Mouse (Mus musculus) ovary, postnatal 14 days (tissue): ENCODE measurements at regions not wholly inside any gene's neighbourhood (a gene's known extent, or its start where the extent isn't known, plus 50 kb on each side); places are given as distances from the start of the nearest gene placed in this dataset.

Experiments
- DNase-seq: peaks from one replicate; pipeline ENCODE4 v3.0.0; 2022; ENCODE audit warnings: low spot score

DNA sequence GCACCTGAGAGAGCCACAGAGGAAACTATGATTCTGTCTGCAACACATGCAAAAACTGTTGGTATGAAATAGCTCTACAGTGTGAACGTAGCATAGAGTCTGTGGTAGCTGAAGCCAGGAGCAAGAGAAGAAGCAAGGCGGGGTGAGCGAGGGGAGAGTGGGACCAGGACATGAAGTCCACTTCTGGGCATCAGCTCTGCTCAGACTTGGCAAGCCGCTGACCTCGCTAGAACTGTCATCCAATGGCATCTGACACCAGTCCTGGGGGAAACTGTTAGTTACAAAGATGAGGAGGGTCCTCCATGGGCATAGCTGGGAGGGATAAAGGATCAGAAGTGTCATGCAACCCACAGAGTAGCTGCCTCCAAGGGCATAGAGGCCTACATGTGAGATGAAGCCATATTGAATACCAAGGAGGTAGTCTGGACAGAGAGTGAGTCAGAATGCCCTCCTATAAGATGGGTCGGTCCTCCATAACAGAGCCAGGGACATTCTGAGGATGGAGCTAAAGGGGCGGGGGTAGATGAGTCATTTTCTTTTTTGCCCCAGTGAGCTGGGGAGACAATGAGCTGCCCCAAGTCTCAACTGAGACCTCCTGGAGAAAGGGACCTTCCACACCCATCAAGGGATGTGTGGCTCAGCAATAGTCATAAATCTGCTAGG is 102.0 kb downstream of the 1810010D01Rik start:
- DNase-seq = no peak

DNA sequence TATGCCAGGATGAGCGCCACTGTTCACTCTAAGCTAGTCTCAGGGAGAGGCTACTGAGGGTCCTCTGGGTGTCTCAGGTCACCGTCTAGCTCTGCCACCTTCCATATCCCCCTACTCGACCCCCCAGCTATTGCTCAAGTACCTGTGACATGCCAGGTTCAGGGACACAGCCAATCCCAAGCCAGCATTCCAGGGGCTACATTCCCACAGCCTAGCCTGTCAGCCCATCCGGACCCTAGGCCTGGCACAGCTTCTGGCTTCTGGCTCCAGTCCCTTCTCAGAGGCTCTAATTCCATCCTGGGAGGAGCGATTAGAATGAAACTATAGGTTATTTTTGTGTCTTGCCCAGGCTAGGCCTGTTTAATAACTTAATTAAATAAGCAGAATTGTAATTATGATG is 105.2 kb downstream of the 1810010D01Rik start:
- DNase-seq = no peak

DNA sequence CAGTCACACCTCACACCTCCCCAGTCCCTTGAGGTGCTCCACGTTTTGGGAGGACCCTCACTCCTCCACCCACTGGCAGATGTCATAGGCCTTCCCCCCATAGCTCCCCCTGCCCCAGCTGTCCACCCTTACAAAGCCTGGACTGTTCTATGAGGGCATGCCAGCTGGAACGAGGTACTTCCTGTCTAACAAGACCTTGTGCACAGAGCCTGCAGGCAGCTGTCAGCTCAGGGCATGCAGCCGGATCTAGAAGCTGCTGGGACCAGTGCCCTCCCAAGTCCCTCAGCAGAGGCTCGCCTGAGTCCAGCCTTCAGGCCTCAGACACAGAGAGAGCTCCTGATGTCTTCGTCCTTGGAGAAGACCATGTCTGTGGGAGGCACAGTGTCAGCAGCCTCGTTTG is 105.7 kb downstream of the 1810010D01Rik start:
- no peak for DNase-seq

DNA sequence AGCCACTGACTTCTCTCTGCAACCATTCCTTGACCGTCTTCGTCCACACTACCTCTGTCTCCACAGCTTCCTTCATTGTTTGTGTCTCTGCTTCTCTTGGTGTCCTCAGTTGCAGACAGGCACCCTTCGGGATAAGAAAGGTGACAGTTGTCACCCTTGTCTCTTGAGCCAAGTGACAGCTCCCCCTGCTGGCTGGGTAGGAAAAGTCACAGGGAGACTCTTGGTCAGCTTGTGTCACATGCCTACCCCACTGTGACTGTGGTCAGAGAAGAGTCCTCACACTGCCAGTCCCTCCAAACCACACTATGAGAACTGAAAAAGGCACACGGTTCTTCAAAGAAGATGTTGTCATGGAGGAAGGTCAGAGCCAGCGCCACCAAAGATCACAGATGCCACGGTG is 109.6 kb downstream of the 1810010D01Rik start:
- no peak for DNase-seq

DNA sequence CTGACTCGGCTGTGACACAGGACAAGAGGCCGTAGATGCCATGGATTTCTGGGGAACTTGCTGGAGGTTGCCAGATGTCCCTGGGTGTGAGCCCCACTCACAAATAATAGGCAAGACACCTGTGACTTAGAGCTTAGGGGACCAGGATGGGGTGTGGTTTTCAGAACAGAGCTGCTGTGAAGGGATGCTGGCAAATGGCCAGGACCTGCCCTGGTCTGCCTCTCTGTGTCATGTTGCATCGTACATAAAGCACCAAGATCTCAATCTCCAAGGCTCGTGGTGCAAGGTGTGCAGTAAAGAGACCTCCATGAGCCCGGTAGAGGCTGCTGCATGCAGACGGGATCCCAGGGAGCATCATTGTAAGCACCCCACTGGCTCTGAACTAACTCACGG is 113.8 kb downstream of the 1810010D01Rik start:
- no peak for DNase-seq

DNA sequence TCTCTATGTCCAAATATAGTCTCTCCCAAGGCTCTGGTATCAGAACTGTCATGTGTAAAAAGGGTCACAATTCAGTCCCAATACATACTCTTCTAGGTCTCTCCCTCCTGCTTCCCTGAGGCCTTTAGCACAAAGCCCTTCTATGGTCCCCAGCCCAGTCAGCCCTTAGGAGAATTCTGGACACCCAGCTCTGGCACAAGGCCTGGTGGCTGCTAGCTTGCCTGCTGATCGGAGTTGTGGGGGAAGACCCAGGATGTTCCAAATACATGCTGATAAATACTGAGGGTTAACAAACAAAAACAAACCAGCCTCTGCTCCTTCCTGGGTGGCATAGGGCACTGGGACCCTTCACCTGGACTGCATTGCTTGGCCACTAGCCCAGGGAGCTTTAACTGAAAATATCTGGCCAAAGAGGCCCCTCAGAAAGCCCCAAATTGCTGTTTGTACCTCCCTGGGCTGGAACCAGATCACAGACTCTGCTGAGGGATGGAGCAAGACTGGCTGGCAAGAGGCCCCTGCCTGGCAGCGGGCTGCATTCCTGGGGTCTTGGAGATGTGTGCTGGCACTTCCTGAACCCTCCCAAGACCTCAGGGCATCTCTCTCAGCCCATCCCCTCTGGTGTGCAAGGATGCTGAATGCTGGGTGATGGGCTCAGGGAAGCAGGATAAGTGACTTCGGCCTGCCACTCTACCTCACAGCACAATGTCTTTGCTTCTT is 114.3 kb downstream of the 1810010D01Rik start:
- no peak for DNase-seq

DNA sequence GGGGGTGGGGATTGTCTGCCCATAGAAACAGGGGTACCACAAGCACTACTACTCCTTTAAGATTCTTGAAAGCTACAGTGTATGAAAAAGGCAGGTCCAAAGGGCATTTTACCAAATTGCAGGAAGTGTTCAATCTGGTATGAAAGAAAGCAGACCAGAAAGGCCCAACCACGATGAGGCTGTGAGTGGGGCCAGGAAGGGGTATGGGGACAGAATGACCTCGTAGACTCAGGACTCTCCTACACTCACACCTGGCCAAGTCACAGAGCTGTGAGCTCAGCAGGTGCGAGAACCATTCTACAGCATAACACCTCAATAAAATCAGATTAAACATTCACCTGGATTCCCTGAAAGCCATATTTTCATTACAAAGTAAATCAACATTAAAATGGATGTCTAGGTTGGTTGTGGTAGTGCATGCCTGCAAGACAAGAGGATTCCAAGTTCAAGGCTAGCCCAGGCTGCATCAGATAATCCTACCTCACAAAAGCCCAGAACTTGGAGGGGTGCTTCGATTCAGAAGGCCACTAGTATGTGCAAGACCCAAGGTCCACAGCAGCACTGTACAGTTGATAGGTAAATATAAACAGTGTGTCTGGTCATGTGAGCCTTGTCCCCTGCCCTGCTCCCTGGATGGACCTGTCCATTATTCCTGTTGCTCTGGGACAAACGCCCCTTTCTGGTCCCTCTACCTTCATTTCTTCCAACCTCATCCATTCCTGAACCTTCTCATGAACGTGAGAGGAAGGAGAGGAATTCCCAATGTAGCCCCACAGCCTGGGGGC is 115.3 kb downstream of the 1810010D01Rik start:
- DNase-seq = no peak

DNA sequence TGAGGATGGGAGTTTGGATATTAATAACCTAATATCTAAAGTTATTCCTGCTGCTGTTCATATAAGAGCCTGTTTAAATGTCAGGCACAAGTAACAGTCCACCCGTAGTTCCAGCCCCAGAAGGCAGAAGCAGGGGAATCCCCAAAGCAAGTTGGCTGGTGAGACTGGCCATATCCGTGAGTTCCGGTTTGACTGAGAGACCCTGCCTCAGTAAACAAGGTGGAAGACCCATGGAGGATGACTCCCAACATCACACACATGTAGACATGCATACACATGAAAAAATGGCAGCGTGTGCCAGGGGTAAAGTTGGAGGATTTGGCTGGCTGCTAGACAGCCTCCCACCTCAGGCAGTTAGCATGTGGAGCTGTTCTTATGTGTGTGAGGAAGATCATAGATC is 117.1 kb downstream of the 1810010D01Rik start:
- DNase-seq = no peak

DNA sequence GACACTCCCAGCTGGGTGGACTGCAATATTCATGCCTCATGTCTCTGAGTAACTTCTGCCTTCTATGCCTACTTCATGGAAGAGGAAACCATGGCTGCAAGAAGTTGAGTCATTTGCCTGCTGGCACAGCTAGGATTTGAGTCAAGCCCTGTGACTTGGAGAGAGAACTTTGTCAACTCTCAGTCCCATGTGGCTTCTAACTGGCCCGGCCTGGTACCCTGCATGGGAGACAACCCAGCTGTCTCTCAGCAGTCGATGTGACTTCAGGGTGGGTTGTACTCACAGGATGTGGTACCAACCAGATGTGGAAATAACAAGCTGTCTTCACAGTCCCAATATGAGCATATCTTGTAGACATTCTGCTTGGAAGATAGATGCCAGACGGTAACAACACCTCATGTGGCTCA is 118.6 kb downstream of the 1810010D01Rik start:
- no peak for DNase-seq

DNA sequence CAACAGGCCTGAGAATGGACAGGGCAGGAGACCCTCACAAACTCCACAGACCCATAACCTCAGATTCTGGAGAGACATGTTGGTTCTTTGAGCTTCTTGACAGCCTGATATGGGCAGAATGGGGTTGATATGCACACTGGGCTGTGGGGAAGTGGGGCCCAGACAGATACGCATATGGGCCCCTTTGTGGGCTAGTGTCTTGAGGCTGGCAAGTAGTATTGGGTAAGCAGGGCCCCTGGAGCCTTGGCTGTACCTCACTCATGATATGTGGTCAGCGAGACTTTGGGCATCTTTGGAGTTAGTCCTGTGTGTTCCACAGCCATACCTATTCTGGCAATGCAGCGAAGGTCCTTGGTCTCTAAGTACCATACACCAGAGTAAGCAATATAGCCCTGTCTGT is 119.3 kb downstream of the 1810010D01Rik start:
- DNase-seq = no peak

DNA sequence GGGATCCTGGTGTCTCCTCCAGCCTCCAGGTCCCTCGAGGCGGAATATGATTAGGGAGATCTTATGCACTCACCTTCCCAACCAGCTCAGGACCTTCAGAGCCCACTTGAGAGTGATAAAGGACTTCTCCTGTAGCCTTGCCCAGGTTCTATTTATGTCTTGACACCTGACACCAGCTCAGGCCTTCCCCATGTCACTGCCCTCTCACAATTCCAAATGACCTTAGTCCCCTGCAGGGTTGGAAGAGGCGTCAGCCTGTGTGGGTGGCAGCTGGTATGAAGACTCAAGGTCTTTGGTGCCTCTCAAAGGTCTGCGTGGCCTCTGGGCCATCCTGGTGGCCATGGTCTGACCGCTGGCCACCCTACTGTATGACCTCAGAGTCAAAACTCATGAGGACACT is 120.1 kb downstream of the 1810010D01Rik start:
- DNase-seq = no peak

DNA sequence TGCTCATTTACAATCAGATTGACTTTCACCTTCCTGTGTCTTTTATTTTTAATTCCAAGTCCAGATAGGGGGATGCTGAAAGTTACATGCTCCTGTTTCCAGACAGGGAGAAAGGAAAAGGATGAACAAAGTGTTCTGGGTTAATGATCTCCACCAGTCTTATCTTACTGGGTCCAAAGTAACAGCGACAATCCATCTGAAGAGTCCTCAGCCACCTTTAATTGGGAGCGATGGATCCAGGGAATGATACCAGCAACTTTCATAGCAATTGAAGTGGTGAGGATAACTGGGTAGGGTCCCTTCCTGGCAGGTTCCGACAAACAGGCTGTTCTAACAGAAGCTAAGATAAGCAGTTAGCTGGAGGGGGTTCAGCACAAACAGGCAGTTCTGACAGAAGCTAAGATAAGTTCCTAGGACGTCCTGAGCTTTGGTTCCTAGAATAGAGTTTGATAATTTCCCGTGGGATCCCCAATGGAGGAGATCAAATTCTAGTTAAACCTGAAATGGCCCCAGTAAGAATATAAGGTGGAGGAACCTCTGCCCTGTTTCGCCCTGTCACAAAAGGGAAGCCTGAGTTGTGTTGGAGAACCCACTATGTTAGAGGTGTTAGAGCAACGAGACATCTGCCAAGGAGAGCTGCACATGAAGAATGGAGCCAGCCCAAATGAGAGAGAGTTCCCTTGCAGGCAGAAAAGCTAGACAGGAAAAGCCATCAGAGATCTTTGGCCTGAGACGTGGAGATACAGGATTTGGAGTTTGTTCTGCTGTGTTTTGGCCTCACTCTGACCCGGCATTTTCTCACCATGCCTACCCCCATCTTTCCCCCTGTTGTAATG is 124.8 kb downstream of the 1810010D01Rik start:
- DNase-seq = no peak

DNA sequence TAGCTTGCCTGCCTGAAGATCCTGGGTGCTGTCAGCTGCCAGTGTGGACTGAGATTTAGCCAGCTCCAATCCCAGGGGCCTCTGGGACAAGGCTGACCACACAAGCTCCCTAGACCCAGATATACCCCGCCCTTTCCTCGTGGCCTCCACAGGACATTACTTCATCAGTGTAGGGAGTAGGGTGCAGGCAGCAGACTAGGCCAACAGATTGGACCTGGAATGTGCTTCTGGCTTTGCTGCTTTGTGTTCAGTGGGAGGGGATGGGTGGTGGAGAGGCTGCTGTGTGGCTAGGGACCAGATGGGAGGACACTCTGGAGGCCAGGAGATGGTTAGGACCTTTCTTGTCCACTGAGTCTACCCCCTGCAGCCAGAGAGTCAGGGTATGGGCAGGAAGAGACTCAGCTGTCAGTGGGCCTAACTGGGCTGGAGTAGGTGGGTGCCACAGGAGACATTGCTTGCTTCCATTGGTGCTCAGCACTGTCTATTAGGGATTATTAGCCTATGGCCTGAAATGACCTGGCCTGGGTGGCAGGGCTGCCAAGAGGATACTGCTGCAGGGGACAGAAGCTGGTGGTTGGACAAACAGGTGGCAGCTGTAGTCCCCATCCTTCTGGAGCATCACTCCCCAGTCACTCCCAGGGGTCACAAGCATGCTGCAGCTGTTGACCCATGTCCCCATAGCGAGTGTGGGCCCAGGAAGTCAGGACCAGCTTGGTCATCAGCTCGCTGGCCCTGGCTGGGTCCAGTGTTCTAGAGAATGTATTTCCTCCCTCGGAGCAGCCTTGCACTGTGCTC is 132.5 kb upstream of the Ccnd1 start:
- no peak for DNase-seq

DNA sequence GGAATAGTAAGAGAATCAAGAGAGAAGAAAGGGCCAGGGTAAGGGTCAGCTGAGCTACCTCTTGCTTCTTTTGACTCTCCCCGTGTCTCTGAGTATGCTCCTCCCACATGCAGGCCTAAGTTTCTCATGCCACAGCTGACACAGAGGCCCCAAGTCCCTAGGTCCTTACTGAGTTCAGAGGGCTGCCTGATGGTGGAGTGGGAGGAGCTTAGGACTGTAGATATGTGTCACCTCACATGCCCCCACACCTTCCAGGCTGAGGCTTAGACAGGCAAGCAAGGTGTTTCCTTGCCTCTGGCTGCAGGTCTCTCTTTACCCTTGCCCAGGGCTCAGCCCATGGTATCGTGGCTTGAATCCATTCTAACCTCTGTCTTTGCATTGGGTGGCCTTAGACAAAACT is 131.8 kb upstream of the Ccnd1 start:
- no peak for DNase-seq

DNA sequence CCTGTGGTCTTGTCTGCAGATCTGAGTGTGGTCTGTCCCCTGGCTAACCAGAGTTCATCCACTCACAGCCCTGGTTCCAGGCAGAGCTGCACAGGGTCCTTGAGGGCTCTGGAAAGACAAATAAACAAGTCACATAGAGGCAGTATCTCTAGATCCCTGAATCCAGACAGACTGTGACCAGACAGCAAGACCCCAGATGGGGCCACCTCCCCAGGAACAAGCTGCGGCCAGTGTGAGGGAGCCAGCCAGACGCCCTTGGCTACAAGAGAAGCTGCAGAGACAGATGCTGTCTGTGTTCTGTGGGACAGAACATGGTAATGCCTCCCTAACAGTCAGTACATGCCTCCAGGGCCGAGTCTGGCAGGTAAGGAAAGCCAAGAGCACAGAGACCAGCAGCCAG is 127.6 kb upstream of the Ccnd1 start:
- no peak for DNase-seq

DNA sequence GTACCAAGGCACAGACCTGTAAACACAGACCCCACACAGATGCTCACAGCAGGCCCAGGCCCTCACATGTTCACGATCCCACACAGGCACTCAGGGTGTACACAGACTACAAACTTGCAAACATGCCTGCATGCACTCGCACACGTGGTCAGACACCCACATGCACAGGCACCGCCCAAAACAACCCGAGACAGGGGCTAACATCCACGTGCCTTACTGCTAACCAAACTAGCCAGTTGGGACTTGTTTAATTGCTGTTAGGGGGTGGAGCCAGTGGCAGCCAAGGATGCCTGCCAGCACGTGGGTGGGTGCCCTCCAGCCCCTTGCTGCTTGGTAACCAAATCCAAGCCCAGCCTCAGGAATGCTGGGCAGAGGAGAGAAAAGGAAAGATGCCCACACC is 116.6 kb upstream of the Ccnd1 start:
- DNase-seq = no peak

DNA sequence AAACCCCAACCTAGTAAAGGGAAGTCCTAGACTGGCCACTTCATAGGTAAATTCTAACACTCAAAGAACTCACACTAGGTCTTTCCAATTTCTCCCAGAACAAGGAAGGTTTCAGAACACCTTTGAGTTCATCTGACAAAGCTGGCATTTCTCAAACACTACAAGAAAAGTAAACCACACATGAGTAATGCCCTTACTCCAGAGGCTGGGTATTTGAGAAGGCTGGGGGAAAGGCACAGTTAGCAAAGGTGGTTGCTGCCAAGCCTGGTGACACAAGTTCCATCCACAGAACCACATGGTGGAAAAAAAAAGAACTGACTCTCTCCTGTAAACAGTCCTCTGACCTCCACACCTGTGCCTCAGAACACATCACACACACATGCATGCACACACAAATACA is 111.9 kb upstream of the Ccnd1 start:
- no peak for DNase-seq

DNA sequence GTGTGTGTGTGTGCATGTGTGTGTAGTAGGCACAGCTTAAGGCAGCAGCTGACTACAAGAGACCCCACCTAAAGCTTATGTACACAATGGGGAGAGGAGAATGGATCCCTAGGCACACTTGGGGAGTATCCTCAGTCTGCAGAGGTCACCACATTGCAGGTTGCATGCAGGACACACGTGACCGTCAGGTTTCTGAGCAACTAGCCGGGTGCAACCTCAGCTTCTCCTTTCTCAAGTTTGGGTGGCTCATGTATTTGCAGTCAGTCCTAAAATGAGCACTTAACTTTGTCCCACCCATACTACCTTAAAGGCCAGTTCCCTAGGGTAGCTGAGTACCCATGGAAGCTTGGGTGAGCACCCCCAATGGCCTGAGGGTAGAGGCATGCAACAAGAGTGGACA is 111.0 kb upstream of the Ccnd1 start:
- DNase-seq = no peak

DNA sequence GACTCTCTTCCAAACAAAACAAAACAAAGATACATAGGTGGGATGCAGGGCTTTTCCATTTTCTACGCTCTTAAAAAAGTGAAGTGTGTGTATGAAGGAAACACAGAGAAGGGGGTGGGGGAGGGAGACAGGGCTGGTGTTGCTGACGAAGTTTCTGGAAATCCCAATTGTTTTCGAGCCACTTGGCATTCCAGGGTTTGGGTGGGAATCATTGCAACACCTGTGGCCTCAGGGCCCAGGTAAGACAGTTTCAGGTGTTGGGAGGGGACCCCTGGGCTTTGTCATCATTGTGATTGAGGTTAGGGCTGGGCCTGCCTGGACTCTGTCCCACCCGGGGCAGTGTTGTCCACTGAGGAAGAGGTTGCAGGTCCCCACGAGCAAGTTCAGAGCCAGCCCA is 108.8 kb upstream of the Ccnd1 start:
- DNase-seq = no peak

DNA sequence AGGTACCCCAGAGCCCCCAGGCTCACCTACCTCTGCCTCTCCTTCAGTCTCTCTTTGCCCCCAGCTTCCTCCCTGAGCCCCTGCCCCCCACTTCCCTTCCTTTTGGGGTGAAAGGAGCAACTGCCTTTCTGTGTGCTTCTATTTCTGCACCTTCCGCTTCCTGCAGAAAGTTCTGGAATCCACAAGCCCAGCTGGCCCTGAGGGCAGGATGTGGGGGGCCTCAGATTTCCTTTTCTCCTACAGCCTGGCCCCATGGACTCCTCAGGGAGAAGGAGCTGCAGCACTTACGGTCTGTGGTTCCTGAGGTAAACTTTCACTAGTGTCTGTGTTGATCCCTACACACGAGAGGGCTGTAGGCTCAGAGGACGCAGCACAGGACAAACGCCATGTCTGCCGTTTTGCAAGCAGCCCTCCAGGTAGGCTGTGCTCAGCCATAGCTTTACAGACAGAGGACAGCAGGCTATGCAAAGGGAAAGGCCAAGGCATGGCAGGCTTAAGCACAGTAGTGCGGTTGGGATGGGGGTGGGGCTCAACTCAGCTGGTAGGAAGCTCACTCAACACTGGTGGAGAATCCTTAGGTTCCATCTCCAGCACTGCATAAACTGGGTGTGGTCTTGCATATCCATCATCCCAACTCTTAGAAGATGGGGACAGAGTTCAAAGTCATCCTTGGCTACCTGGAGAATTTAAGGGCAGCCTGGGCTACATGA is 108.2 kb upstream of the Ccnd1 start:
- no peak for DNase-seq

DNA sequence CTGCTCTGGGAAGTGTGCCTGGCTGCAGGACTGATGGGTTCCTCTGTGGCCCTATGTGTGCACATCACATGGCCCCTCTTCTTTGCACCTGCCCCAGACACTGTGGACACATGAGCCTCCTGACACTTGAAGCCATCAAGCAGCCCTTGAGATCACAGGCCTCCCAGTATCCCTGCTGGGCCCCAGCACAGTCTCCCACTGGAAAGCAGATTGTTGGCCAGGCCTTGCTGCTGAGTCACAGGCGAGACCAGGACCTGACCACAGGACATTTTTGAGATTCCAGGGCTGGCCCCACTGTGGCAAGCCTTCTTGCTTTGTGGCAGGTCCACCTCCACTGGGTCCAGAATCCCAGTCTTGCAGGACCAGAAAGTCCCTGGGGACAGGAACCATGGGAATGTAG is 105.5 kb upstream of the Ccnd1 start:
- DNase-seq = no peak
